Mouse (Mus musculus) left cerebral cortex, adult 2 months (tissue): Measurements from ENCODE around the gene Map3k3. TPM values are rescaled to one million over a fixed set of nuclear protein-coding genes. Genes with fewer than 3 reads are reported as not detected.
A peak's percentile ranks its signal among the peaks of the same experiment; 100 is the strongest.
"Not testable (repeated sequence)": the region's sequence is repeated elsewhere in the genome, so short reads cannot be mapped to it uniquely, and the experiment has no call there.

Experiments
- DNase-seq, 2 experiments: peaks; one replicate each; pipeline ENCODE4 v3.0.0; 2021 to 2022; ENCODE audit warnings: low spot score in 2 of 2, mixed read lengths in 1 of 2; ENCODE audit errors: extremely low spot score in 1 of 2
- H3K27ac ChIP-seq: fragments of 200-600 bp; 2 replicates; pipeline ENCODE4 v1.8.1; 2022
- H3K4me3 ChIP-seq: fragments of 200-600 bp; 2 replicates; pipeline ENCODE4 v1.8.1; 2022
- CTCF ChIP-seq: fragments of 200-600 bp; IDR thresholded peaks from 2 replicates; pipeline ENCODE4 v1.8.1; 2022; ENCODE audit warnings: antibody characterized with exemption, mild to moderate bottlenecking, moderate library complexity
- intact Hi-C: fragments of 180-260 bp; cut with DNase I; formaldehyde crosslinking; loops from one replicate; pipeline ENCODE4 v1.15.1; 2025
- total RNA-seq, 2 experiments: library from RNA; stranded (reverse); gene quantifications; 2 replicates each; pipeline ENCODE4 v1.2.3; 2021

Map3k3 gene
- total RNA-seq, 2 experiments from 2014 or later, result 29.5 to 31.7 TPM

- no peak overlapping the region for H3K4me3 ChIP-seq
- no peak overlapping the region for H3K27ac ChIP-seq
- no peak for DNase-seq
- intact Hi-C loops, result no loop called here
- no peak for TF ChIP-seq CTCF
Observed at GRCm38 (mm10) chr11:106056819-106057491, 27.5 kb upstream of the Map3k3 start.

- no peak overlapping the region for H3K4me3 ChIP-seq
- no peak overlapping the region for H3K27ac ChIP-seq
- no peak for DNase-seq
- intact Hi-C loops, result no loop called here
- TF ChIP-seq CTCF, result no peak
Observed at GRCm38 (mm10) chr11:106058020-106058419, 26.4 kb upstream of the Map3k3 start.

DNA sequence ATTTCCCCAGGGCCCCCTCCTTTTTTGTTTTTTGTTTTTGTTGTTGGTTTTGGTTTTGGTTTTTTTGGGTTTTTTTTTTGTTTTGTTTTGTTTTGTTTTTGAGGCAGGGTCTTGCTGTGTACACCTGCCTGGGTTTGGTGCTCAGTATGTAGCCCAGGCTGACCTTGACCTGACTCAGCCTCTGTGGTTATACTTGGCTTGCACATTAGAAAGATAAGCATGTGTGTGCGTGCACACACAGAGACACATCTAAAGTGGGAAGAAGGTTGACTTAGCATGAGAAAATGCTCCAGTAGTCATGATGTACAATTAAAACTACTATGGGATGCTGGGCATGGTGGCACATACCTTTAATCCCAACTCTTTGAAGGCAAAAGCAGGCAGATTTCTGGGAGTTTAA, 23.9 kb upstream of the Map3k3 start:
- intact Hi-C loops, result no loop called here
- no peak overlapping the region for H3K4me3 ChIP-seq
- no peak overlapping the region for H3K27ac ChIP-seq
- no peak for DNase-seq
- no peak for TF ChIP-seq CTCF

DNA sequence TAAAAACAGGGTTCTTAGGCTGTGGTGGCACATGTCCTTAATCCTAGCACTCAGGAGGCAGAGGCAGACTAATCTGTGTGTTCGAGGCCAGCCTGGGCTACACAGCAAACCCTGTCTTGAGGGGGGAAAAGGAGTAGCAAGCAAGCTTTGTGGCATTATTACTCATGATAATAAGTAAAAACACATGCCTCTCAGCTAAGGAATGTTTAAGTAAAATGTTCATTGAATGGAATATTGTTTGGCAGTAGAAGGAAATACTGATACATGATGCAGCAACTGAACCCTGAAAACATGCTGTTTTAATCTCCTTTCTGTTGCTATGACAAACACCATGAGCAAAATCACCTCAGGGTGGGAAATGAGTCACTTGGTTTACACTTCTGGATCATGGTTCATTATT, 23.1 kb upstream of the Map3k3 start:
- no peak overlapping the region for H3K4me3 ChIP-seq
- no peak for TF ChIP-seq CTCF
- H3K27ac ChIP-seq, result no peak overlapping the region
- intact Hi-C loops, result no loop called here
- DNase-seq, result no peak

- Histone ChIP-seq H3K27ac (no peak overlapping the region), H3K4me3 (no peak overlapping the region)
- TF ChIP-seq CTCF, result no peak
- intact Hi-C loops, result no loop called here
- DNase-seq, result peak in 1 of 2 experiments; percentile 19
Observed at GRCm38 (mm10) chr11:106063756-106064155, 20.7 kb upstream of the Map3k3 start.

- Histone ChIP-seq H3K27ac (peak overlapping the region; percentile 90), H3K4me3 (peak overlapping the region; percentile 81)
- no peak for DNase-seq
- no peak for TF ChIP-seq CTCF
- intact Hi-C loops, result no loop called here
Observed at GRCm38 (mm10) chr11:106065073-106065922, 19.1 kb upstream of the Map3k3 start.

- intact Hi-C loops, result no loop called here
- Histone ChIP-seq H3K4me3 (peak within 1 kb of the TSS; percentile 81), H3K27ac (peak within 1 kb of the TSS; percentile 90)
- peak; percentile 93 to 95 for DNase-seq
- TF ChIP-seq CTCF, result peak; percentile 47
Observed at GRCm38 (mm10) chr11:106065923-106066571, 18.4 kb upstream of the Map3k3 start, which contains the start of gene Taco1. Gene Taco1 (plus strand): TSS chr11:106066061.

GRCm38 (mm10) chr11:106066616-106067015, 17.8 kb upstream of the Map3k3 start:
- Histone ChIP-seq H3K27ac (peak overlapping the region; percentile 90; the same call in 1 of the 2 replicates), H3K4me3 (peak overlapping the region; percentile 81)
- intact Hi-C loops, result not testable (repeated sequence)
- peak; percentile 41 to 45 for DNase-seq

DNA sequence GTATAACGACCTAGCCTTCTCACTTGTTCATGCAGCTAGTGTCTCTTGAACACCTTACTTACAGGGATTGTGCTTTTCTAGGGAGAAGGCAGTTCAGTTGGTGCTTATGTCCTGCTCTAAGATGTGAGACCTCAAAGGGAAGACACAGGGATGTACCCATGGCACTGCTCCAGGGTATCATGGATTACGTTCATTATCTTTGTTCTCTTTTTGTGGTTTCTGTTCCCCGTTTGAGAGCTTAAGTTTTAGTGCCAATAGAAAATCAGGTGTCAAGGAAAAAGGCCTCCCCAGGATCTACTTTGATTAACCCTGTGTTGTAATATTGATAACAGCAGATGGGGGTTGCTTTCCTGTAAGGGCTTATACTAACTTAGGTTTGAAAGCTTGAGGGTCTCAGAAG, 10.6 kb upstream of the Map3k3 start:
- Histone ChIP-seq H3K4me3 (no peak overlapping the region), H3K27ac (no peak overlapping the region)
- DNase-seq, result no peak
- intact Hi-C loops, result no loop called here
- no peak for TF ChIP-seq CTCF

- intact Hi-C loops, result loop anchor here (5.0 kb wide), 2 partner anchors 74 to 149 kb away; no protein-coding TSS in a partner anchor
- peak; percentile 95 for TF ChIP-seq CTCF
- Histone ChIP-seq H3K4me3 (no peak overlapping the region), H3K27ac (no peak overlapping the region)
- peak; percentile 29 to 55 for DNase-seq
Observed at GRCm38 (mm10) chr11:106076321-106076720, 8.1 kb upstream of the Map3k3 start.

- intact Hi-C loops, result loop anchor here (2.0 kb wide), 1 partner anchor 76 kb away; the partner anchor contains the start of genes Gm10840 and Limd2
- peak; percentile 67 to 69 for DNase-seq
- peak overlapping the region; percentile 92 for H3K4me3 ChIP-seq
- TF ChIP-seq CTCF, result no peak; the same call in 1 of the 2 replicates
- H3K27ac ChIP-seq, result peak overlapping the region; percentile 95
Observed at GRCm38 (mm10) chr11:106084911-106085561, 623 bp downstream of the Map3k3 start.
